Mouse (Mus musculus): ENCODE measurements around the gene Atpaf2. TPM values are rescaled to one million over a fixed set of nuclear protein-coding genes. Genes with fewer than 3 reads are reported as not detected.

Atpaf2 gene
- polyA plus RNA-seq, 1 experiment from 2014 or later, result 22.6 TPM

- 73% methylated on average over 1 of the region's 1 CpGs for WGBS (ENCODE audit: insufficient replicate concordance)
Measured at GRCm38 (mm10) chr11:60426417-60426816, 8.2 kb upstream of the Atpaf2 start.

GRCm38 (mm10) chr11:60423006-60423405 is 4.7 kb upstream of the Atpaf2 start:
- Histone ChIP-seq H3K4me2 (ENCODE audit: low read depth, low read length) (no peak overlapping the region), H3K4me3 (ENCODE audit: low read depth, low read length) (no peak overlapping the region), H3K9ac (replicated peaks) (no peak overlapping the region), H3K36me3 (replicated peaks; ENCODE audit: insufficient read depth, low read length) (no peaks in the 10 kb centered on the region), H3K27ac (ENCODE audit: low read depth) (no peak overlapping the region), H3K9me3 (ENCODE audit: low read length) (no peaks in the 10 kb centered on the region), H3K4me1 (ENCODE audit: insufficient read depth) (peaks cover 13% of the 10 kb centered on the region), H3K27me3 (ENCODE audit: insufficient read depth, low read length) (no peaks in the 10 kb centered on the region)
- 73% methylated on average over 1 of the region's 1 CpGs for WGBS (ENCODE audit: insufficient replicate concordance)
- ATAC-seq (no peak), DNase-seq (no peak)
- no peak for TF ChIP-seq CTCF (IDR thresholded peaks at IDR 0.05; ENCODE audit: low read depth)
- TF ChIP-seq EP300 (IDR thresholded peaks at IDR 0.05; ENCODE audit: low read depth), result no peak

More at GRCm38 (mm10) chr11:60426417-60426816, 8.2 kb upstream of the Atpaf2 start:
- Histone ChIP-seq H3K27me3 (ENCODE audit: insufficient read depth, low read length) (no peaks in the 10 kb centered on the region), H3K4me1 (ENCODE audit: insufficient read depth) (no peaks in the 10 kb centered on the region), H3K4me2 (ENCODE audit: low read depth, low read length) (no peak overlapping the region), H3K9ac (replicated peaks) (no peak overlapping the region), H3K9me3 (ENCODE audit: low read length) (no peaks in the 10 kb centered on the region), H3K36me3 (replicated peaks; ENCODE audit: insufficient read depth, low read length) (0 out of 2 replicates have a peak, but pooled peaks cover 8% of the 10 kb centered on the region), H3K4me3 (ENCODE audit: low read depth, low read length) (no peak overlapping the region), H3K27ac (ENCODE audit: low read depth) (no peak overlapping the region)
- ATAC-seq, result no peak
- TF ChIP-seq EP300 (IDR thresholded peaks at IDR 0.05; ENCODE audit: low read depth) (no peak), CTCF (IDR thresholded peaks at IDR 0.05; ENCODE audit: low read depth) (no peak)
- DNase-seq, result no peak

GRCm38 (mm10) chr11:60422046-60422668 is 3.9 kb upstream of the Atpaf2 start:
- peaks cover 15% of the 10 kb centered on the region for H3K4me1 ChIP-seq (ENCODE audit: insufficient read depth)
- no peaks in the 10 kb centered on the region for H3K27me3 ChIP-seq (ENCODE audit: insufficient read depth, low read length)
- ATAC-seq, result no peak
- H3K9ac ChIP-seq (replicated peaks), result no peak overlapping the region
- WGBS (ENCODE audit: insufficient replicate concordance), result 73% methylated on average over 5 of the region's 6 CpGs
- no peak overlapping the region for H3K27ac ChIP-seq (ENCODE audit: low read depth)
- no peak for TF ChIP-seq EP300 (IDR thresholded peaks at IDR 0.05; ENCODE audit: low read depth)
- TF ChIP-seq CTCF (IDR thresholded peaks at IDR 0.05; ENCODE audit: low read depth), result peak; percentile 39; the same call in 1 of the 2 replicates
- H3K9me3 ChIP-seq (ENCODE audit: low read length), result no peaks in the 10 kb centered on the region
- no peak overlapping the region for H3K4me2 ChIP-seq (ENCODE audit: low read depth, low read length)
- H3K36me3 ChIP-seq (replicated peaks; ENCODE audit: insufficient read depth, low read length), result no peaks in the 10 kb centered on the region
- no peak for DNase-seq
- no peak overlapping the region for H3K4me3 ChIP-seq (ENCODE audit: low read depth, low read length)

- Histone ChIP-seq H3K4me3 (ENCODE audit: low read depth, low read length) (peak overlapping the region; percentile 95), H3K9me3 (ENCODE audit: low read length) (no peaks in the 10 kb centered on the region), H3K4me1 (ENCODE audit: insufficient read depth) (peaks cover 26% of the 10 kb centered on the region), H3K9ac (replicated peaks) (peak overlapping the region; percentile 87), H3K27me3 (ENCODE audit: insufficient read depth, low read length) (no peaks in the 10 kb centered on the region), H3K27ac (ENCODE audit: low read depth) (peak overlapping the region; percentile 89; the same call in 1 of the 2 replicates), H3K36me3 (replicated peaks; ENCODE audit: insufficient read depth, low read length) (no peaks in the 10 kb centered on the region), H3K4me2 (ENCODE audit: low read depth, low read length) (peak overlapping the region; percentile 95)
- WGBS (ENCODE audit: insufficient replicate concordance), result 10% methylated on average over 6 of the region's 6 CpGs
- DNase-seq (no peak), ATAC-seq (no peak)
- TF ChIP-seq CTCF (IDR thresholded peaks at IDR 0.05; ENCODE audit: low read depth), result no peak
- no peak for TF ChIP-seq EP300 (IDR thresholded peaks at IDR 0.05; ENCODE audit: low read depth)
Measured at GRCm38 (mm10) chr11:60418473-60418803, 181 bp upstream of the Atpaf2 start.

- Histone ChIP-seq H3K4me3 (ENCODE audit: low read depth, low read length) (peak within 1 kb of the TSS; percentile 95), H3K27ac (ENCODE audit: low read depth) (peak within 1 kb of the TSS; percentile 90), H3K4me2 (ENCODE audit: low read depth, low read length) (peak within 1 kb of the TSS; percentile 95), H3K27me3 (ENCODE audit: insufficient read depth, low read length) (no peaks in the 10 kb centered on the region), H3K9ac (replicated peaks) (peak within 1 kb of the TSS; percentile 87), H3K36me3 (replicated peaks; ENCODE audit: insufficient read depth, low read length) (no peaks in the 10 kb centered on the region), H3K4me1 (ENCODE audit: insufficient read depth) (peaks cover 26% of the 10 kb centered on the region), H3K9me3 (ENCODE audit: low read length) (no peaks in the 10 kb centered on the region)
- peak; percentile 93 for ATAC-seq
- WGBS (ENCODE audit: insufficient replicate concordance), result 1% methylated on average over 54 of the region's 81 CpGs
- TF ChIP-seq CTCF (IDR thresholded peaks at IDR 0.05; ENCODE audit: low read depth) (no peak), EP300 (IDR thresholded peaks at IDR 0.05; ENCODE audit: low read depth) (no peak)
- peak; percentile 99 for DNase-seq
Measured at GRCm38 (mm10) chr11:60416963-60417716, 1.1 kb downstream of the Atpaf2 start, which contains the start of gene Gid4. TSS of gene Gid4 (plus strand) at chr11:60417145.

GRCm38 (mm10) chr11:60416590-60416962 is 1.7 kb downstream of the Atpaf2 start:
- TF ChIP-seq CTCF (IDR thresholded peaks at IDR 0.05; ENCODE audit: low read depth), result no peak
- peak; percentile 35 for ATAC-seq
- H3K4me3 ChIP-seq (ENCODE audit: low read depth, low read length), result peak overlapping the region; percentile 95
- DNase-seq, result no peak
- H3K27ac ChIP-seq (ENCODE audit: low read depth), result peak overlapping the region; percentile 90
- peak overlapping the region; percentile 85 for H3K4me2 ChIP-seq (ENCODE audit: low read depth, low read length)
- H3K27me3 ChIP-seq (ENCODE audit: insufficient read depth, low read length), result no peaks in the 10 kb centered on the region
- WGBS (ENCODE audit: insufficient replicate concordance), result under 1% methylated on average over 21 of the region's 21 CpGs
- H3K4me1 ChIP-seq (ENCODE audit: insufficient read depth), result peaks cover 26% of the 10 kb centered on the region
- H3K9ac ChIP-seq (replicated peaks), result peak overlapping the region; percentile 83
- no peaks in the 10 kb centered on the region for H3K9me3 ChIP-seq (ENCODE audit: low read length)
- no peaks in the 10 kb centered on the region for H3K36me3 ChIP-seq (replicated peaks; ENCODE audit: insufficient read depth, low read length)
